Mouse (Mus musculus) embryonic facial prominence, embryonic 14.5 days (tissue): ENCODE measurements around the gene Cisd2. TPM values are rescaled to one million over a fixed set of nuclear protein-coding genes. Genes with fewer than 3 reads are reported as not detected.

Experiments used
- ATAC-seq: fragments of 200-750 bp; cut with Nextera tagmentation; 2 replicates; pipeline ENCODE4 v1.8.0; 2017; ENCODE audit warnings: low read depth, moderate number of reproducible peaks, moderate TSS enrichment
- DNase-seq: peaks from one replicate; pipeline ENCODE4 v3.0.0-alpha.2; 2015; ENCODE audit warnings: low spot score
- H3K27ac ChIP-seq: fragments of 300-500 bp; sonication (generic); replicated peaks from 2 replicates; pipeline ENCODE4 v1.5.1; 2014; ENCODE audit warnings: low read depth, mild to moderate bottlenecking, low read length, moderate library complexity
- H3K27me3 ChIP-seq: fragments of 300-500 bp; sonication (generic); replicated peaks from 2 replicates; pipeline ENCODE4 v1.6.1; 2014; ENCODE audit warnings: low read length; ENCODE audit not compliant: control insufficient read depth, insufficient read depth
- H3K36me3 ChIP-seq: fragments of 300-500 bp; sonication (generic); 2 replicates; pipeline ENCODE4 v1.6.1; 2014; ENCODE audit warnings: low read length, mixed read lengths; ENCODE audit not compliant: control insufficient read depth, insufficient read depth
- H3K4me1 ChIP-seq: fragments of 300-500 bp; sonication (generic); 2 replicates; pipeline ENCODE4 v1.6.1; 2014; ENCODE audit warnings: antibody characterized with exemption, low read length; ENCODE audit not compliant: control insufficient read depth, insufficient read depth
- H3K4me2 ChIP-seq: fragments of 300-500 bp; sonication (generic); 2 replicates; pipeline ENCODE4 v1.6.1; 2014; ENCODE audit warnings: low read depth, mild to moderate bottlenecking, low read length, moderate library complexity, mixed read lengths
- H3K4me3 ChIP-seq: fragments of 300-500 bp; sonication (generic); 2 replicates; pipeline ENCODE4 v1.5.1; 2014; ENCODE audit warnings: low read depth, mild to moderate bottlenecking, low read length
- H3K9ac ChIP-seq: fragments of 300-500 bp; sonication (generic); 2 replicates; pipeline ENCODE4 v1.6.1; 2014; ENCODE audit warnings: low read depth, mild to moderate bottlenecking, low read length, moderate library complexity, mixed read lengths
- H3K9me3 ChIP-seq: fragments of 300-500 bp; sonication (generic); 2 replicates; pipeline ENCODE4 v1.6.1; 2016; ENCODE audit warnings: low read length; ENCODE audit not compliant: control insufficient read depth
- WGBS: fragments of 180-500 bp; shearing (Covaris S2); extraction: QIAGEN DNeasy Blood & Tissue Kit; methylation state at CpG from one replicate; pipeline ENCODE4 v1.1.7; 2014; 5-methylcytosine and 5-hydroxymethylcytosine counted together
- polyA plus RNA-seq: library from polyadenylated mRNA; unstranded; fragments of >200 nt; fragmentation: Nextera tagmentation; extraction: Ambion mirVana; gene quantifications from 2 replicates; pipeline ENCODE4 v1.2.1, GENCODE M21; 2014

The Cisd2 gene
- polyA plus RNA-seq, 1 experiment from 2014 or later, result 41.0 TPM

DNA sequence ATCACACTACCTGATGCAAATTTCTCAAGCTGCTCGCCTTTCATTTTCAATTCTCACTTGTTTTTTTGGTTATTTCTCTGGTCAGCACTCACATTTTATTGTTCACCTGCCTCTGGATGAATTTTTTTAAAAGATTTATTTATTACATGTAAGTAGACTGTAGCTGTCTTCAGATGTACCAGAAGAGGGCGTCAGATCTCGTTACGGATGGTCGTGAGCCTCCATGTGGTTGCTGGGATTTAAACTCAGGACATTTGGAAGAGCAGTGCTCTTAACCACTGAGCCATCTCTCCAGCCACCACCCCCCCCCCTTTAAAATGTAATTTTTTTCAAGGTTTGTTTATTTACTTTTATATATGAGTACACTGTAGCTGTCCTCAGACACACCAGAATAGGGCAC, 19.9 kb downstream of the Cisd2 start:
- Histone ChIP-seq H3K4me2 (no peak overlapping the region), H3K36me3 (peaks cover 11% of the 10 kb centered on the region), H3K9me3 (no peaks in the 10 kb centered on the region), H3K4me3 (no peak overlapping the region), H3K27me3 (no peaks in the 10 kb centered on the region), H3K4me1 (0 out of 2 replicates have a peak, but pooled peaks cover 5% of the 10 kb centered on the region), H3K27ac (no peak overlapping the region), H3K9ac (no peak overlapping the region)
- ATAC-seq, result no peak
- WGBS, result 78% methylated on average over 5 of the region's 5 CpGs
- DNase-seq, result no peak

DNA sequence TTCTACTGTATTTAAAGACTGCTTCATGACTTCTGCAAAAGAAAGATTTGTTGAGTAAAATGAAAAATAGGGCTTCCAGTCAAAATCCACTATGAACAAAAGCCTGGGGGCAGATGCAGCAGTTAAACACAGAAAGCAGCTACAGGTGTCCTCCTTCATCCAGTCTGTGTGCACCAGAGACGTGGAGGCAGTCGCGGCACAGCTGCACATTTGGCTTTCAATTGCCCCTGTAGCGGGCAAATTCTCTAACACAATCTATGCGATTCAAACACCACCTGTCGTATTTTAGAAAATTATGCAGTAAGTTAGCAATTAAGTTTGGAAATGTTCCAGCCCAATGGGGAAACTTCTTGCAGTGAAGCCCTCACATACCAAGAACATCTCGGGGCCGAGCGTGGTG, 20.5 kb downstream of the Cisd2 start:
- Histone ChIP-seq H3K4me1 (0 out of 2 replicates have a peak, but pooled peaks cover 5% of the 10 kb centered on the region), H3K27me3 (no peaks in the 10 kb centered on the region), H3K9me3 (no peaks in the 10 kb centered on the region), H3K9ac (no peak overlapping the region), H3K36me3 (peaks cover 11% of the 10 kb centered on the region), H3K4me2 (no peak overlapping the region), H3K4me3 (no peak overlapping the region), H3K27ac (no peak overlapping the region)
- 66% methylated on average over 9 of the region's 9 CpGs for WGBS
- ATAC-seq (no peak), DNase-seq (peak; percentile 48)

DNA sequence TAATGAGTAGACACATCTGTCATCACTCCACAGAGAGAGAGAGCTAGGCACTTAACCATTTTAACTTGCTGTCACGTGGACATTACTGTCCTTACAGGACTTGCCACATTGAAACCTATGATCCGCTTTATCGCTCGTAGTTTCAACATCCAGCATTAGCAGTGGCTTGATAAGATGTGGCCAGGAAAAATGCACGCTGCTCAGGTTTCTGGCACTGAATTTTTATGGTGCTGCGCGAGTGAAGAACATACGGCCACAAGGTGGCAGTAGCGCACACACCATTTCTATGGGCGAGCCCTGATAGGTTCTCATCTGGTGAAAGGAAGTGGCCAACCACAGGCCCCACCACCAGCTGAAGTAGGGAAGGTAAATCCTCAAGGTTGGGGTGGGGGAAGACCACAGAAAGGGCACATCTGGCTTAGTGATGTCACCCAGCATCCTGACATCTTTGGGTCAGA, 21.5 kb downstream of the Cisd2 start:
- no peak overlapping the region; the same call in 1 of the 2 replicates for H3K4me2 ChIP-seq
- peak; percentile 84 for ATAC-seq
- WGBS, result 9% methylated on average over 10 of the region's 10 CpGs

DNA sequence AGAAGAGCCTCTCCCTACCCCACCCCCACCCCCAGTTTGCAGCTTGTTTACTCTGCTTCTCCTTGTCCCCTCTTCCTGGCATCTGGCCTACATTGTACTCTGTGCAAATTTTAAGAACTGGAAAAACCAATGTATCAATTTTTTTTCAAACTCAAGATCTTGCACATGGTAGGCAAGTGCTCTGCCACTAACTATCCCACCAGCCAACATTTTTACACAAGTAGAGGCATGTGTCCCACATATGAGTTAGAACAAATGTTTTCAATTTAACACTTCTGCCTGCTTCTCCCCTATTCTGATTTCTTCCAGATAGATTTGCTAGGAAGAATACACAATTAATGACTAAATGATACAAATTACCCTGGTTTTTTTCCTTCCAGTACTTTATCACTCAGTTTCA, 26.6 kb downstream of the Cisd2 start:
- H3K9me3 ChIP-seq, result no peaks in the 10 kb centered on the region
- ATAC-seq (peak; percentile 50; the same call in 1 of the 2 replicates), DNase-seq (peak; percentile 43)
- no peak overlapping the region for H3K27ac ChIP-seq
- H3K36me3 ChIP-seq, result no peaks in the 10 kb centered on the region
- H3K4me2 ChIP-seq, result no peak overlapping the region
- H3K4me1 ChIP-seq, result peaks cover 9% of the 10 kb centered on the region
- H3K4me3 ChIP-seq, result no peak overlapping the region
- no peak overlapping the region for H3K9ac ChIP-seq
- no peaks in the 10 kb centered on the region for H3K27me3 ChIP-seq

More for the DNA sequence above, 21.5 kb downstream of the Cisd2 start:
- no peak overlapping the region for H3K27ac ChIP-seq
- H3K4me3 ChIP-seq, result no peak overlapping the region
- H3K4me1 ChIP-seq, result 0 out of 2 replicates have a peak, but pooled peaks cover 6% of the 10 kb centered on the region
- H3K27me3 ChIP-seq, result no peaks in the 10 kb centered on the region
- no peaks in the 10 kb centered on the region for H3K9me3 ChIP-seq
- H3K36me3 ChIP-seq, result peaks cover 8% of the 10 kb centered on the region
- H3K9ac ChIP-seq, result no peak overlapping the region
- DNase-seq, result peak; percentile 90

DNA sequence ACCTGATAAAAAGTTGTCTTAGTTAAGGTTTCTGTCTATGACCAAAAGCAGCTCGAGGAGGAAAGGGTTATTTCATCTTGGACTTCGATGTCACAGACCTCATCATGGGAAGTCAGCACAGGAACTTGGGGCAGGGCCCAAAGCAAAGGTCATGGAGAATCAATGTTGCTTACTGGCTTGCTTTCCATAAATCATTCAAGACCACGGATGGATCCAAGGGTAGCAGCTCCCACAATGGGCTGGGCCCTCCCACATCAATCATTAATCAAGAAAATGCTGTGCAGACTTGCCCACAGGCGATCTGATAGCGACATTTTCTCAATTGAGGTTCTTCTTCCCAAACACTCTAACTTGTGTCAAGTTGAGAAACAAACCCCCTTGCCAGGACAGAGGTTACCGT, 27.6 kb downstream of the Cisd2 start:
- H3K4me3 ChIP-seq, result no peak overlapping the region
- DNase-seq (no peak), ATAC-seq (no peak)
- peaks cover 9% of the 10 kb centered on the region for H3K4me1 ChIP-seq
- H3K27me3 ChIP-seq, result no peaks in the 10 kb centered on the region
- H3K36me3 ChIP-seq, result no peaks in the 10 kb centered on the region
- no peak overlapping the region for H3K9ac ChIP-seq
- H3K9me3 ChIP-seq, result no peaks in the 10 kb centered on the region
- H3K27ac ChIP-seq, result no peak overlapping the region
- no peak overlapping the region for H3K4me2 ChIP-seq
- WGBS, result 58% methylated on average over 6 of the region's 6 CpGs

DNA sequence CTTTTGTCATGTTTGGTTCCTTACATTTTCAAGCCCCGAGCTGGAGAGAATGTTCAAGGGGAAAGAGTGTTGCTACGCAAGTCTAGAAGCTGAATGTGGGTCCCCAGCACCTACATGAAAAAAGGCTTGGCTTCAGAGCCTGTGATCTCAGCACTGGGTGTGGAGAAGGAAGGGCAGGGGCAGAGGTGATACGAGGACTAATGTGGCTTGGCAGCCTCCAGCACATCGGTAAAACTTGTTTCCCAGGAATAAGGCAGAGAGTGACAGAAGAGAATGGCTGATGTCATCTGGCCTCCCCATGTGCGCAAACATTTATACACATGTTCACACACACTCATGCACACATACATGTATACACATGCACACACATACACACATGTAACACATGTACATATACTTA, 28.6 kb downstream of the Cisd2 start:
- H3K4me3 ChIP-seq, result no peak overlapping the region
- H3K4me2 ChIP-seq, result no peak overlapping the region
- H3K9ac ChIP-seq, result no peak overlapping the region
- no peaks in the 10 kb centered on the region for H3K9me3 ChIP-seq
- DNase-seq (no peak), ATAC-seq (no peak)
- no peaks in the 10 kb centered on the region for H3K36me3 ChIP-seq
- WGBS, result 75% methylated on average over 5 of the region's 5 CpGs
- no peak overlapping the region for H3K27ac ChIP-seq
- H3K27me3 ChIP-seq, result no peaks in the 10 kb centered on the region
- peaks cover 9% of the 10 kb centered on the region for H3K4me1 ChIP-seq

DNA sequence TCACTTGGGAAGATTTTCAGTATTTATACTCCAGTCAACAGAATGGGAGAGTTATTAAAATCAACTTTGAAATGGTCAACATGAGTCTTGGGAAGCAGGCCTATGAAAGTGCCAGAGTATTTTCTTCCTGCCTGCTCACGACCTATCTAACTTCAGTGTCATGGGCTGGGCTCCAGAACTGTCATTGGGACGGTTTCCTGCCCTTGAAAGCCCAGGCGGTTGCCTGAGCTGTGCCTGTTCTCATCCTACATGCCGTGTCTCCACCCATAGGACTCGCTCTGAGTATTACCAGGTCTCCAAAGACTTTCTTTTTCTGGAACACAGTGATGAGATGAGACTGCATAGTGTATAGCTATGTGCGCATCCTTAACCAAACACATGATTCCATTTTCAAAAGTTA, 30.5 kb downstream of the Cisd2 start:
- Histone ChIP-seq H3K4me3 (no peak overlapping the region), H3K9me3 (no peaks in the 10 kb centered on the region), H3K9ac (no peak overlapping the region), H3K27me3 (no peaks in the 10 kb centered on the region), H3K4me2 (no peak overlapping the region), H3K36me3 (no peaks in the 10 kb centered on the region), H3K4me1 (peaks cover 9% of the 10 kb centered on the region), H3K27ac (no peak overlapping the region)
- 75% methylated on average over 6 of the region's 6 CpGs for WGBS
- ATAC-seq (no peak), DNase-seq (no peak)

DNA sequence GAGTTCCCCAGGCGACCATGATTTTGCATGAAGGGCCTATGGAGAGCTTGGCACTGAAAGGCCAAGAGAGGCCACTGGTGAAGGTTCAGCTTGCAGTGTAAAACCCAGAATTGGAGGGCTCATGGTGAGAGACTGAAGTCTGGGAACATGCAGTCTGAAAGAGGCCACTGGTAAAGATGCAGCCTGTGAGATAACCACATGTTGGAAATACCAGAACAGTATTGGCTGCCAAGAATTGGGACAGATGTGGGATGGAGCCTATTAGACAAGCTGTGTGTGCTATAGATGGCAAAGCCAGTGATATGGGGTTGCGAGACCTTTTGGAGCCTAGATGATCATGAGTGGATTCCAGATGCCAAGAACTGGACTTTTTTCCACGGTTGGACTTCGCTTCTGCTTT, 43.9 kb downstream of the Cisd2 start:
- Histone ChIP-seq H3K27me3 (no peaks in the 10 kb centered on the region), H3K9me3 (no peaks in the 10 kb centered on the region), H3K27ac (no peak overlapping the region), H3K4me1 (no peaks in the 10 kb centered on the region), H3K4me3 (no peak overlapping the region), H3K9ac (no peak overlapping the region), H3K4me2 (no peak overlapping the region), H3K36me3 (no peaks in the 10 kb centered on the region)
- 90% methylated on average over 4 of the region's 4 CpGs for WGBS
- no peak for DNase-seq
- no peak for ATAC-seq

DNA sequence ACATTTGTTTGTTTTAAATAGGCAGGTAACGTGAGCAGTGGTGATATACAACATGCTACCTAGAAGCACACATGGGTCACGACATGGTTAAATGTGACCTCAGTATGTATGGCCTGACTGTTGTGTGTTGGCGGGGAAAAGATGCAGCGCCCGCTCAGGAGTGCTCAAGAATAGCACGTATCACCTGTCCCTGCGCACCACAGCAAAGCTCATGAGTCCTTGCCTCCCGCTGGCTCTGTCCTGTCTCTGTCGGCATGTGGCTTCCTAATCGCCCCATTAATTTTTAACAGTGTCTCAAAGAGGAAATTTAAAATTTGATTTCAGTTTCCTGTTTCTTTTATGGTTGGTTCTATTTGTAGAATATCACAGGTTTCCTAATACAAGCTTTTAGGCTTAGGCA, 46.3 kb downstream of the Cisd2 start:
- Histone ChIP-seq H3K9ac (no peak overlapping the region), H3K27me3 (no peaks in the 10 kb centered on the region), H3K9me3 (no peaks in the 10 kb centered on the region), H3K36me3 (no peaks in the 10 kb centered on the region), H3K4me1 (no peaks in the 10 kb centered on the region), H3K4me3 (no peak overlapping the region), H3K27ac (no peak overlapping the region), H3K4me2 (no peak overlapping the region)
- DNase-seq (no peak), ATAC-seq (no peak)
- 77% methylated on average over 10 of the region's 10 CpGs for WGBS
